Mouse (Mus musculus): ENCODE results near the gene Prr5. TPM values are rescaled to one million over a fixed set of nuclear protein-coding genes. Genes with fewer than 3 reads are reported as not detected.

The Prr5 gene
- total and polyA plus RNA-seq, 3 experiments, result 2.8 to 8.1 (median 4.9) TPM

DNA sequence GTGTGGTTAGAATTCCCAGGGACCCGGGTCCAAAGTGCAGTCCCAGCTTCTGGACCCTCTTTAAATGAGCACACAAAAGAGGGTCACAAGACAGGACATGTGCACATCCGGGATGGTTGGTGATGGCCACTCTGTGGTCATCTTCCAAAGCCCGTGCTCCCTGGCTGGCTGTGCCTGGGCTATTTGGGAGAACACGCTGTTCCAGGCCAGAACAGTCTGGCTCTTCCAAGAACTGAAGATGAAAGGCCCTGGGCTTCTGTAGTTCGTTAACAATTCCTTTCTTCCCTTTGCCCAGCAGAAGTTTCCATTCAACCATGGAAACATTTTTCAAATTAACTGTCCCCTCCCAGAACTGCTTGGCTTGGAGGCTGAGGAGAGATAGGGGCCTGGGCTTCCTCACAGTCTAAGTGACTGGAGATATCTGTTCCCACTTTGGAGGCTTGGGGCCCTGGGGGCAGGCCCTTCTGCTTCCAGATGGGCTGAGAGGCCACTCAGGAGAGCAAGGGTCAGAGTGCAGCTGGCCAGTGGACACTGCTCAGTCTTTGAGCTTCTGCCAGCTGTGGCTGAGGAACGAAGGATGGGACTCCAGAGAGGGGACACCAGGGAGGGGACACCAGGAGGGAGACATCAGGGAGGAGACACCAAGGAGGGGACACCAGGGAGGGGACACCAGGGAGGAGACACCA lies 29.8 kb upstream of the Prr5 start:
- WGBS, result 19% methylated on average over 6 of the region's 6 CpGs
- Histone ChIP-seq H3K79me2 (replicated peaks; ENCODE audit: control insufficient read depth, insufficient read depth, low read length) (no peaks in the 10 kb centered on the region), H3K36me3 (ENCODE audit: control insufficient read depth, insufficient read depth, low read length) (no peaks in the 10 kb centered on the region), H3K4me3 (no peak overlapping the region), H3K27ac (peak overlapping the region; percentile 65), H3K9ac (ENCODE audit: low read depth, low read length) (no peak overlapping the region), H3K4me1 (ENCODE audit: control insufficient read depth, insufficient read depth, low read length) (peaks cover 17% of the 10 kb centered on the region), H3K27me3 (ENCODE audit: control insufficient read depth, insufficient read depth, low read length) (no peaks in the 10 kb centered on the region)
- intact Hi-C loops (cut with DNase I), result no loop called here
- TF ChIP-seq POLR2A (IDR thresholded peaks at IDR 0.05; ENCODE audit: insufficient read depth, low read depth, low read length) (0 out of 2 replicates have a peak, but pooled peaks have one; percentile 26), CTCF (IDR thresholded peaks at IDR 0.05) (no peak), EP300 (IDR thresholded peaks at IDR 0.05; ENCODE audit: insufficient read depth, low read depth, low read length) (peak; percentile 86; the same call in 1 of the 2 replicates)
- peak; percentile 66 to 73 for DNase-seq

GRCm38 (mm10) chr15:84640722-84641121 lies 28.7 kb upstream of the Prr5 start:
- intact Hi-C loops (cut with DNase I), result no loop called here
- Histone ChIP-seq H3K4me1 (ENCODE audit: control insufficient read depth, insufficient read depth, low read length) (peaks cover 17% of the 10 kb centered on the region), H3K4me3 (no peak overlapping the region), H3K27me3 (ENCODE audit: control insufficient read depth, insufficient read depth, low read length) (no peaks in the 10 kb centered on the region), H3K79me2 (replicated peaks; ENCODE audit: control insufficient read depth, insufficient read depth, low read length) (no peaks in the 10 kb centered on the region), H3K9ac (ENCODE audit: low read depth, low read length) (no peak overlapping the region), H3K36me3 (ENCODE audit: control insufficient read depth, insufficient read depth, low read length) (no peaks in the 10 kb centered on the region), H3K27ac (no peak overlapping the region)
- 69% methylated on average over 6 of the region's 6 CpGs for WGBS
- no peak for DNase-seq
- no peak for TF ChIP-seq CTCF (IDR thresholded peaks at IDR 0.05)
- no peak for TF ChIP-seq EP300 (IDR thresholded peaks at IDR 0.05; ENCODE audit: insufficient read depth, low read depth, low read length)
- no peak for TF ChIP-seq POLR2A (IDR thresholded peaks at IDR 0.05; ENCODE audit: insufficient read depth, low read depth, low read length)

DNA sequence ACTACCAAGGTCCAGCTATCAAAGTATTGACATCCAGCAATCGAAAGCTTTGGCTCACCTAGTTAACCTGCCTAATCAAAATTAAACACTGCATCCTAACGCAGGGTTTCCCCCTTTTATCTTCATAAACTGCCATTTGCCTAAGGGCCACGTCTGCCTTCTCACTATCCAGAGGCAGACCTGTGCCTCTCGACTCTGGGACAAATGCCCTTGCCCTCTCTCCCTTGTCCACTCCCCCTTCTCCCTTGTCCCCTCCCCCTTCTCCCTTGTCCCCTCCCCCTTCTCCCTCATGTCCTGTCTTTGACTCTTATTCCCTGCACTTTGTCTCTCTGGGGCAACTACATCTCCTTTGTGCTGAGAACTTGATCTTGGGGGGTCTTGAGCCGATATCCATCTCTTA lies 28.3 kb upstream of the Prr5 start:
- Histone ChIP-seq H3K36me3 (ENCODE audit: control insufficient read depth, insufficient read depth, low read length) (no peaks in the 10 kb centered on the region), H3K27ac (no peak overlapping the region), H3K27me3 (ENCODE audit: control insufficient read depth, insufficient read depth, low read length) (no peaks in the 10 kb centered on the region), H3K4me1 (ENCODE audit: control insufficient read depth, insufficient read depth, low read length) (peaks cover 17% of the 10 kb centered on the region), H3K79me2 (replicated peaks; ENCODE audit: control insufficient read depth, insufficient read depth, low read length) (no peaks in the 10 kb centered on the region), H3K9ac (ENCODE audit: low read depth, low read length) (no peak overlapping the region), H3K4me3 (no peak overlapping the region)
- intact Hi-C loops (cut with DNase I), result no loop called here
- no peak for TF ChIP-seq POLR2A (IDR thresholded peaks at IDR 0.05; ENCODE audit: insufficient read depth, low read depth, low read length)
- no peak for TF ChIP-seq EP300 (IDR thresholded peaks at IDR 0.05; ENCODE audit: insufficient read depth, low read depth, low read length)
- no peak for TF ChIP-seq CTCF (IDR thresholded peaks at IDR 0.05)
- WGBS, result 72% methylated on average over 5 of the region's 5 CpGs
- no peak for DNase-seq

DNA sequence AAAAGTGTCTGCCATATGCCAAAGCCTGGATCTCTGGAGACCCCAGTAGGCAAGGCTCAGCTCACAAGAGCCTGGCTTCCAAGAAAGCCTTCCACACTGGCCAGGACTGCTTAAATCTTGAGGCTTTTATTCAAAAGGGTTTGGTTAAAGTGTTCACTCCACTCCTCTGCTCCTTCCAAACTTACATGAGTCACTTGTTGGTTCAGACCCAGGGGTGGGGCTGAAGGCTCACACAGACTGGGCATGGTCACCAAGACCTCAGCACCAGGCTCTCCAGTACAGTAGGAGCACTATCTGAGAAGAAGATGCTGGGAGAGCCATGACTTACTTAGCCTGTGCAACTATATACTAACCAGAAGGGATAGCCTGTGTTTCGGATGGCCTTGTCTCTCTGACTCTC lies 27.5 kb upstream of the Prr5 start:
- WGBS, result 94% methylated on average over 1 of the region's 1 CpGs
- intact Hi-C loops (cut with DNase I), result no loop called here
- no peak overlapping the region for H3K27ac ChIP-seq
- no peak for TF ChIP-seq CTCF (IDR thresholded peaks at IDR 0.05)
- TF ChIP-seq EP300 (IDR thresholded peaks at IDR 0.05; ENCODE audit: insufficient read depth, low read depth, low read length), result no peak
- peaks cover 17% of the 10 kb centered on the region for H3K4me1 ChIP-seq (ENCODE audit: control insufficient read depth, insufficient read depth, low read length)
- H3K4me3 ChIP-seq, result no peak overlapping the region
- H3K27me3 ChIP-seq (ENCODE audit: control insufficient read depth, insufficient read depth, low read length), result no peaks in the 10 kb centered on the region
- DNase-seq, result peak in 1 of 2 experiments; percentile 39
- no peaks in the 10 kb centered on the region for H3K79me2 ChIP-seq (replicated peaks; ENCODE audit: control insufficient read depth, insufficient read depth, low read length)
- no peak overlapping the region for H3K9ac ChIP-seq (ENCODE audit: low read depth, low read length)
- no peaks in the 10 kb centered on the region for H3K36me3 ChIP-seq (ENCODE audit: control insufficient read depth, insufficient read depth, low read length)

- DNase-seq, result no peak
- 18% methylated on average over 1 of the region's 1 CpGs for WGBS
- intact Hi-C loops (cut with DNase I), result no loop called here
- H3K27me3 ChIP-seq (ENCODE audit: control insufficient read depth, insufficient read depth, low read length), result no peaks in the 10 kb centered on the region
- no peaks in the 10 kb centered on the region for H3K79me2 ChIP-seq (replicated peaks; ENCODE audit: control insufficient read depth, insufficient read depth, low read length)
- H3K27ac ChIP-seq, result no peak overlapping the region
- no peaks in the 10 kb centered on the region for H3K36me3 ChIP-seq (ENCODE audit: control insufficient read depth, insufficient read depth, low read length)
- H3K4me1 ChIP-seq (ENCODE audit: control insufficient read depth, insufficient read depth, low read length), result peaks cover 17% of the 10 kb centered on the region
- H3K4me3 ChIP-seq, result no peak overlapping the region
- H3K9ac ChIP-seq (ENCODE audit: low read depth, low read length), result no peak overlapping the region
- TF ChIP-seq EP300 (IDR thresholded peaks at IDR 0.05; ENCODE audit: insufficient read depth, low read depth, low read length) (no peak), CTCF (IDR thresholded peaks at IDR 0.05) (no peak), POLR2A (IDR thresholded peaks at IDR 0.05; ENCODE audit: insufficient read depth, low read depth, low read length) (no peak)
These were observed 26.2 kb upstream of the Prr5 start for GRCm38 (mm10) chr15:84643178-84643577.

GRCm38 (mm10) chr15:84651481-84651880 lies 17.9 kb upstream of the Prr5 start:
- intact Hi-C loops (cut with DNase I), result no loop called here
- H3K79me2 ChIP-seq (replicated peaks; ENCODE audit: control insufficient read depth, insufficient read depth, low read length), result no peaks in the 10 kb centered on the region
- no peak overlapping the region for H3K4me3 ChIP-seq
- TF ChIP-seq POLR2A (IDR thresholded peaks at IDR 0.05; ENCODE audit: insufficient read depth, low read depth, low read length) (no peak), EP300 (IDR thresholded peaks at IDR 0.05; ENCODE audit: insufficient read depth, low read depth, low read length) (no peak), CTCF (IDR thresholded peaks at IDR 0.05) (no peak)
- H3K9ac ChIP-seq (ENCODE audit: low read depth, low read length), result no peak overlapping the region
- no peaks in the 10 kb centered on the region for H3K36me3 ChIP-seq (ENCODE audit: control insufficient read depth, insufficient read depth, low read length)
- 94% methylated on average over 6 of the region's 6 CpGs for WGBS
- peaks cover 5% of the 10 kb centered on the region for H3K4me1 ChIP-seq (ENCODE audit: control insufficient read depth, insufficient read depth, low read length)
- no peak overlapping the region for H3K27ac ChIP-seq
- no peak for DNase-seq
- H3K27me3 ChIP-seq (ENCODE audit: control insufficient read depth, insufficient read depth, low read length), result no peaks in the 10 kb centered on the region
